Mouse (Mus musculus) E14TG2a.4 (cell line): ENCODE results near the gene Mcur1.

Source experiments
- CTCF ChIP-seq: conservative IDR thresholded peaks from 2 replicates; pipeline ENCODE4 v1.5.1; 2014; ENCODE audit warnings: low read length
- NANOG ChIP-seq: IDR thresholded peaks from 2 replicates; pipeline ENCODE4 v1.6.1; 2014; ENCODE audit warnings: borderline replicate concordance, low read length, mixed read lengths

GRCm38 (mm10) chr13:43602440-43602839 lies 42.4 kb upstream of the Mcur1 start:
- TF ChIP-seq CTCF: no peak
- TF ChIP-seq NANOG: no peak
